Mouse (Mus musculus) kidney, adult 18-20 months (tissue): ENCODE results near the gene Itgb1bp1.

ENCODE experiments used
- DNase-seq: peaks from one replicate; pipeline ENCODE4 v3.0.0; 2021

The Itgb1bp1 gene

GRCm38 (mm10) chr12:21241965-21242364 is 44.1 kb downstream of the Itgb1bp1 start:
- DNase-seq = no peak

GRCm38 (mm10) chr12:21234560-21234959 is 51.5 kb downstream of the Itgb1bp1 start:
- no peak for DNase-seq

DNA sequence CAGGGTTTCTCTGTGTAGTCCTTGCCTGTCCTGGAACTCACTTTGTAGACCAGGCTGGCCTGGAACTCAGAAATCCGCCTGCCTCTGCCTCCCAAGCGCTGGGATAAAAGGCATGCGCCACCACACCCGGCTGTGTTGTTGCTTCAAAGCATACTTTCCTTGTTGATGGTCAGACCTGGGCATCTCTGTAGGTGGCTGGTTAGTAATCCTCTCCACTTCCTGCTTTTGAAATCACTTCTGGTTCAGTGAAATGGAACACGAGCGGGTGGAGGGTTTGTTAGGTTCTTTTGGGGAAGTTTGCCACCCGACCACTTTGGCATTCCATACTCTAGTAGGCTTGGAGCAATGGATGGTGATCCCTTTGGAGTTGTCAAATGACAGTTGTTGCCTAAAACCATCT is 52.4 kb downstream of the Itgb1bp1 start:
- no peak for DNase-seq

DNA sequence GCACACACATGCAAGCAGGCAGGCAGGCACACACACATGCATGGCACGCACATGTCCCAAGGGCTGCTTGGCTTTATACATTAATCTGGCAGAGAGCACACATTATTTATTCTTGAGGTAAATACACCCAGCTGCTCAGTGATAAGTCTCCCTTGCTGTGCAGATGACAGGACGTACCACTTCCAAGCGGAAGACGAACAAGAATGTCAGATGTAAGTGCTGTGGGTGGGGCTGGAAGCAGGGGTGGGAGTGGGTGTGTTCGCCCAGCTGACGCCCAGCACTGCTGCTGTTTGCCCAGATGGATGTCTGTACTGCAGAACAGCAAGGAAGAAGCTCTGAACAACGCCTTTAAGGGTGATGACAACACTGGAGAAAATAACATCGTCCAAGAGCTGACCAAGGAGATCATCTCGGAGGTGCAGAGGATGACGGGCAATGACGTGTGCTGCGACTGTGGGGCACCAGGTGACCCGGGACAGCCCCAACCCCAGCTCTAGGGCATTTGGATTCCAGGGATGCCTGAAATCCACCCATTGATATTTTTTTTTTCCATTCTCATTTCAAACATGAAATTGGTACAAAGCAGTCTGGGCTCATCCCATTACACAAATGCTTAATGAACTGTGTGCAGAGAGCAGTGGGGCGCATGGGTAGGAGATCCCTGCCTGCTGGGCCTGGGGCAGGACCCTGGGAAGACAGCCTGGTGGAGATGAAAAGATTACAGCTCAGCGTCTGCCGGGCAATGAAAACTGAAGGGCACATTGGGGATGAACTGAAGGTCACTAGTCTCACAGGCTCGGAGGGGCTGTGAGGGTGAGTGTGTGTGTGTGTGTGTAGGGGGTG is 56.8 kb downstream of the Itgb1bp1 start:
- no peak for DNase-seq

- DNase-seq = no peak
Measured at GRCm38 (mm10) chr12:21228650-21229049, 57.4 kb downstream of the Itgb1bp1 start.

DNA sequence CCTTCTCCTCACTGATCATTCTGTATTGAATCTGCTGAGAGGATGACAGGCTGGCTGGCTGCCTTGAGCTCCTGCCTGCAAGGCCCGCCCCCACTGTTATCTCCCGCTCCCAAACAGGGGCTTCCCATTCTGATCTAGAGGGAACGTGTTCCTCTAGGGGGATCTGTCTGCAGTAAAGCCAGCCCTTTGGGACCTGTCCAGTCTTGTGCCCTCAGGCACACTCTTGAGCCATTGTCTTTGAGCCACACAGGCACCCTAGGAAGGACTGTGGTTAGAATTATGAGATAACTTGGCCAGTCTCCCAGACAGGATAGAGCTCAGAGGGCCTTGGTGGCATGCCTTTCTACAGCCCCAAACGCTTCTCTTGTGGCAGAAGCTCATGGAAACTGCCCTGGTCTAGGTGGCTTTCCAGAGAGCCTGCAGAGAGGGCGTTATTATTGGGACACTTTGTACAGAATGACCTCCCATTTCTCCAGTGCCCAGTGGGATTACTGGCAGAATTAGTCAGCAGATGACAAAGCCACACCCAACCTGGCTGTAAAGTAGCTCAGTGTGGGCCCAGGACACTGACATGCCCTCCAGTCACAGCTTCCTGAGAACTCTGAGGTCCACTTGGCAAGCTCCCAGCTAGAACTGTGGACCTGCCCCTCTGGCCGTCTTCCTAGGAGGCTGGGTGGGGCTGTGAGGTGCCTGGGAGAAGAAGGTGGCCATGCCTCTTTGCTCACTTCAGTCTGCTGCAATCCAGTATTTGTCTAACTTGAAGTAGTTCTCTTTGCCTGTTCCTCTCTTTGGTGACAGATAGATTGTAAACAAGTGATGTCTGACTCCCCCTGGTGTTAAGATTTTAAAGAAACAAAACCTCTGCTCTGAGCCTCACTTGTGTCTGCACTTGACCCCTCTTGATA is 58.8 kb downstream of the Itgb1bp1 start:
- peak; percentile 81 for DNase-seq

DNA sequence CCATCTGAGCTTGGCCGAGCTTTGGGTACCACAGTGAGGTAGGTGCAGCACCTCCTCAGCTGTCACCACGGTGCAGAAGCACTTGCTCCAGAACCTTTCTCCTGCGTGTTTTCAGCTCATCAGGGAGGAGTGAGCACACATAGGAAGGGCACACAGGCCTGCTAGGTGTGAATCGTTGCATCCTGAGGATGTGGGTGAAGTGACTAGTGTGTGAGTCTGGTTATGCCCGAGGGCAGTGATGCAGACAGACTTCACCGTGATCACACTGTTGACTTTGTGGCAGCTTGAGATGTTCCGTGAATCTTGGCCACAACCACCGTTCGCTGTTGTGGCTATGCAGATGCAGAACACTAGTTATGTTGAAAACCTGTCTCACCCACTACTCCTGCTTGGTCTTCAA is 59.8 kb downstream of the Itgb1bp1 start:
- DNase-seq = no peak

DNA sequence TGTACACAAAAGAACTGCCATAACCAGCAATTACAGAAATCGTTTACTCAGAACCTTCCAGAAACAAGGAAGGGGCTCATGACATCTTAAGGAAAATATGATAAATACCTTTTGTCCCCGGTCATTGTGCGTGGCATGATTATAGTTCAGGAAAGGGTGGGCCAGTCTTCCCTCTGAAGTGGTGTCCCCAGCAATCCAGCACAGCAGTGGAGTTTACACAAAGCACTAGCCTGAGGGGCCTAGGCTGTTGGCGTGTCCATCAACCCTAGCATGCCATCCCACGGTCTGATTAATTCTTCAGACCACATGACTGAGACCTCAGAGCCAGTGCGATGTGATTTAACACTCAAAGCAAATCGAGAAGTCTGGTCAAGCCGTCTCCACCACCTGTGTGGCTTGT is 60.7 kb downstream of the Itgb1bp1 start:
- no peak for DNase-seq

- DNase-seq = no peak
Measured at GRCm38 (mm10) chr12:21223923-21224322, 62.2 kb downstream of the Itgb1bp1 start.

DNA sequence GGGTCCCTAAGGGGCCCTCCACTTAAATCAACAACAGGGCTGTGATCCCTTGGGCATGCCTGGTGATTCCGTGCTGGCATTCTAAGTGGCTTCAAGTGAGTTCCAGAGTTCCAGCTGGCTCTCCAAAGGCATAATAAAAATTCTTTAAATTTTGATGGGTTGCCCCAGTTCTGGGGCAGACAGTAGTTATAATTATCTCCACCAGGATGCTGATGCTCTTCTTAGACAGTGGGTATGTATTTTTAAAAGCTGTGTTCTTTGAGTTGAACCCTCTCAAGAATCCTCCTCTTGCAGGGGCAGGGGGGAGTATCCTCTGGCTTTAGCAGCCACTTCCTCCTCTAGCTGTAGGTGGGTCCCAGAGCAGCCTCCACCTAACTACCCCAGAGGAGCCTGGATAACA is 65.5 kb downstream of the Itgb1bp1 start:
- DNase-seq = no peak

DNA sequence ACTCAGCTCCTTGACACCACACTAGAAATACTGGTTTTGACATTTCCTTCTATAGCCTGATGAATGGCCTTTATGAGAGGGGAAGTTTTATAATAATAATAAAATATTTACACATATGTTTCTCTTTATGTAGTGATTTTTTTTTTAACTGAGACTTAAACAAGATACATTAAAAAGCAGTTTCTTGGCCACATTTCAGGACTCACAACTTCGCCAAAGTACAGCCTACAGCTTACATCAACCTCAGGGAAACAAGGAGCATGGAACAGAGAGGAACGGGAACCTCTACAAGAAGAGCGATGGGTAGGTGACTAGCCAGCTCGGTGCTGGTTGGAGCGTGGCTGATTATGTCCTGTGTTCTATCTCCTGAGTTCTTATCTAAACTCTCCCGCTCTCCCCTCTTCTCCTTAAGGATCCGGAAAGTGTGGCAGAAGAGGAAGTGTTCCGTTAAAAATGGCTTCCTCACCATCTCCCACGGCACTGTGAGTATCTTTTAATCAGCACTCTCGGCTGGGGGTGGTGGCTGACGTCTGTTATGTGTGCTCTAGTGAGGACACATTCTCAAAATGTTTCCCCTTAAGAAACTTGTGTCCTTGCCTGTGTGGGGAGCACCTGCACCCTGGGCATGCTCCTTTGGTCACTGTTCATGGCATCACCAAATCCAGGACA is 68.2 kb downstream of the Itgb1bp1 start:
- no peak for DNase-seq

- no peak for DNase-seq
Measured at GRCm38 (mm10) chr12:21214551-21215165, 71.4 kb downstream of the Itgb1bp1 start.

- no peak for DNase-seq
Measured at GRCm38 (mm10) chr12:21212876-21213275, 73.2 kb downstream of the Itgb1bp1 start.

DNA sequence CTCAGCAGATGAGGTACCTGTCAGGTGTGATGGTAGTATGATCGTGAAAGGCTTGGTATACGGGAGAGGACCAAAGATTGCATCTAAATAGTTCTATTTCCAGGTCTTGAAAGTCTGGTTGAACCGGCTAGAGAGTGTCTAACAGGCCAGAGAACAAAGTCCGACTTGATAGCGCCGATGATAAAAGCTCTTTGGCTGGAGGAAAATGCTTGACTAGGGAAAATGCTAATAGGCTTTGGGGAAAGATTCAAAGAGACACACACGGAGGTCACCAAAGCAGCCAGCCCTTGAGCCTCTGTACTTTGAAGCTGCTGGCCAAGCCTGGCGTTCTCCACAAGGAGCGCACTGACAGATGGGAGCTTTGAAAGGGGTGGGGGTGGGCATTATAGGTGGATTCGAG is 76.8 kb downstream of the Itgb1bp1 start:
- no peak for DNase-seq

DNA sequence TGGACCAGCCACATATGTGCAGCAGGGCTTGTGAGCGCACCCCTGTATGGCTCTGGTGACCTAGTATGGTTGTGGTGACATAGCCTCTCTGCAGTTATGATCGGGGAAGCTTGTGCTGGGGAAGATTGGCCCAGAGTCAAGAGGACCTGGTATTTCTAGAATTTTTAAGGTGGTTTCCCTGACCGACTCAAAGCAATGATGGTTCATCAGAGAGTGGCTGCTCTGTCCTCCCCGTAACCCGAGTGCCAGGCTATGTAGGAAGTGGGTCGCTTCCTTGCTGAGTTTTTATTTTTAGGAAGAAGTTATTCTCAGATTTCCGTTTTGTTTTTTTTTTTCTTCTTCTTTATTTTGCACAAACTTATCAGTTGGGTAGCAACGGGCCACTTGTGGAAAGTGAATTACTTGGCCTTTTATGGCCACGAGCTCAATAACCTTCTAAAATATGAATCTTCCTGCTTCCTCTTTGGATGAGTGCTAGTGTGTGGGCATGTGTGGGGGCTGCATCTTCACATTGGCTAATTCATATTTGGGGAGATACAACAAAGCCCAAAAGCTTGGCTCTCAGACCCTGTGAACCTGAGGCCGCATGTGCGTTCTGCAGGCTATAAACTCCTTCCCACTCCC is 77.8 kb downstream of the Itgb1bp1 start:
- DNase-seq = no peak

DNA sequence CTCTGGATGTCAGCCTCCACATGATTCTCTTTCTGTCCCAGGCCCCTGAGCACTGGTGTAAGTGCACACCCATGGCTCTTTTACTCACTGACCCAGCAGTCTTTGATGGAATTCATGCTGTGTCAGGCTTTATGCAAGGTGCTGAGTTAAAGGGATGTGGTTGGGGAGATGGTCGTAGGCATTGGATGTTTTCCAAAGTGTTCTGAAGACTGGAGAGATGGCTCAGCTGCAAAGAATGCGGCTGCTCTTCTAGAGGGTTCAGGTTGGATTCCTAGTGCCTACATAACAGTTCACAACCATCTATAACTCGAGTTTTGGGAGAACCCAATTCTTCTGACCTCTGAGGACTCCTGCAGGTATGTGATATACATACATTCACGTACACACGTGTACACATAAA is 78.7 kb downstream of the Itgb1bp1 start:
- DNase-seq = no peak

GRCm38 (mm10) chr12:21205799-21206198 is 80.3 kb downstream of the Itgb1bp1 start:
- no peak for DNase-seq

GRCm38 (mm10) chr12:21204701-21205312 is 81.3 kb downstream of the Itgb1bp1 start:
- peak; percentile 31 for DNase-seq

DNA sequence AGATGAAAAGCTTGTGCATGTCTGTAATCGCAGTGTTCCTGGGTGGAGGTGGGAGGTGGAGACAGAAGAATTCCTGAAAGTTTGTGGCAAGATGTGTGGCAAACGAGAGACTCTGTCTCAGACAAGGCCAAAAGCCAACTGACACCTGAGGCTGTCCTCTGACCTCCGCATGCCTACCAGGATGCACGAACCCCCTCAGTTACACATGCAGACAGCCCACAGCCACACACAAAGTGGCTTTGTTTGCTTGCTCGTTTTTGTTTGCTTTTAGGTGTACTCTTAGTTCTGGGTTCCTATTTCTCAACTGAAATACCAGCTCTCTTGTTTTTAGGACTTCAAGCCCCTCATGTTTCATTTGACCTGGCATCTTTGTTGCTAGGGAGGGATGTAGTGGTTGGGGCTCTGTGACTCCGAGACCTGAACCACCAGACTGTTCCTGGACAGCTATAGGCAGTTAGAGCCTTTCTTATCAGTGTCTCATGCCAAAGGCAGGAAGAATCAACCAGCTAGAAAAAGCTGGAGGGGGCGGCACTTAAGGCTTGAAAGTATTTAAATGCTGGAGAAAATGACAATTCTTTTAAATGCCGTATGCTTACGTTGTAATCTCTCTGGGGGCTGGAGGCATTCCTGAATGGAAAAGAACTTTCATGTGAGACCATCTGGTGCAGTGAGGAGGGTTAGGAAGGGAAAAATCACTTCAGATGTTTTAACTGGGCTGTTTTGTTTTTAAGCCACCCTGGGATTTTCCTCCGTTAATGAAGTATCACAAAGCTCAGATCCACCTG is 84.4 kb downstream of the Itgb1bp1 start:
- DNase-seq = no peak

DNA sequence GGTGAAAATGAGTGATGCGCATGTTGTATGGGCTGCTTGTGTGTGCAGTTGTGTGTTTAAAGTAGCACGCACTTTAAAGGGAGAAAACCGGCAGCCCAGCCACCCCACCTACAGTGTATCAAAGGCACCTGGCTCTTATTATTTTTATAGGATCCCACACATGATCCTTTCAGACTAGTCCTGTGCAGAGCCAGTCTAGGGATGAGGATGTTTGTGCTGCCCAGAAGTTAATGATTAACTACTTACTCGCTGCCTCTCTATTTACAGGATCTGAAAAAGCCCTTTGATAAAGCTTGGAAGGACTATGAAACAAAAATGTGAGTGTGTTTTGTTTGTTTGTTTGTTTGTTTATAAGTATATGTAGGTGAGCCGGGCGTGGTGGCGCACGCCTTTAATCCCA is 85.5 kb downstream of the Itgb1bp1 start:
- no peak for DNase-seq

DNA sequence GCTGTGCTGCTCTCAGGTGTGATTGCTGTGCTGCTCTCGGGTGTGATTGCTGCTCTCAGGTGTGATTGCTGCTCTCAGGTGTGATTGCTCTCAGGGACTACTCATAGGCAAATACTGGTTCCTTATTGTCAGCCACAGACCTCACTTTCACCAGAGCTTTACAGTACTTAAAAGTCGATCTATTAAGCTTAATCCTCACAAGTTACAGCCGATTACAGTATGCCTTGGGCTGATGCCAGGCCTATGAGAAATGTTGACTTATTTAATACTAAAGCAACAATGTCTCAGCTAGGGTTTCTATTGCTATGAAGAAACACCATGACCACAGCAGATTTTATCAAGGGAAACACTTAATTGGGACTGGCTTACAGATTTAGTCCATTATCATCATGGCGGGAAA is 89.7 kb downstream of the Itgb1bp1 start:
- DNase-seq = no peak
